Mouse (Mus musculus) kidney, adult 2 months (tissue): ENCODE measurements at regions not wholly inside any gene's neighbourhood (a gene's known extent, or its start where the extent isn't known, plus 50 kb on each side); places are given as distances from the start of the nearest gene placed in this dataset.

Experiments
- CTCF ChIP-seq: fragments of 200-500 bp; conservative IDR thresholded peaks from 2 replicates; pipeline ENCODE4 v1.5.1; 2011; ENCODE audit warnings: low read depth, mild to moderate bottlenecking, control low read depth, low read length, moderate library complexity, mixed read lengths; ENCODE audit not compliant: insufficient read depth, insufficient read length
- POLR2A ChIP-seq: fragments of 200-500 bp; IDR thresholded peaks from one replicate; pipeline ENCODE4 v1.6.1; 2011; ENCODE audit warnings: low read depth, low read length, control low read depth

- no peak for TF ChIP-seq POLR2A
- TF ChIP-seq CTCF, result no peak
These were observed 187.1 kb downstream of the Ankrd50 start for GRCm38 (mm10) chr3:38297499-38297898.
